8 mouse cellular contexts compared by ENCODE assay signal in the genomic region with DNA sequence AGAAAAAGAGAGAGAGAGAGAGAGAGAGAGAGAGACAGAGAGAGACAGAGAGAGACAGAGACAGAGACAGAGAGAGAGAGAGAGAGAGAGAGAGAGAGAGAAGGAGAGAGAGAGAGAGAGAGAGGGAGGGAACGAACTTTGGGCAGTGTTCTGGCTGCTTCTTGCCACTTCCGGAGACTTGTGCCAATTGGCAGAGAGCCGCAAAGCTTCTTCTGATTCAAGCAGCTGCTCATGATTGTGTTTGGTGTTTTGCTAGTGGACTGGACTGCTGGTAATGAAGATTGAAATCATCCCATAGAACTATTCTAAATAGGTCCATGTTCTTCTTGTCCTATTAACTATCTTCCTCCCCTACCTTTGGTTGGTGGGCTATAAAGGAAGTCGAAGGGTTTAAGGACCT.
DNase-seq lines count a peak whose midpoint lies in the region; ATAC-seq lines count a peak whose summit lies in the region.
"Not testable (repeated sequence)": the region's sequence is repeated elsewhere in the genome, so short reads cannot be mapped to it uniquely, and the experiment has no call there.

No protein-coding gene starts in this region.

- H3K4me1 ChIP-seq in lung, embryonic 15.5 days = not testable (repeated sequence)

- not testable (repeated sequence) for H3K4me2 ChIP-seq in lung, embryonic 15.5 days

- ATAC-seq in lung, embryonic 15.5 days (ENCODE audit: borderline replicate concordance, extremely low read depth, low FRiP score, low TSS enrichment) = not testable (repeated sequence)

- WGBS in lung, embryonic 15.5 days = 63% methylated on average over 4 of the region's 4 CpGs

- not testable (repeated sequence) for H3K9me3 ChIP-seq in lung, embryonic 15.5 days

- peak overlapping the region; percentile 42; the same call in 1 of the 2 replicates for H3K27ac ChIP-seq in lung, embryonic 15.5 days

- not testable (repeated sequence) for H3K9ac ChIP-seq in lung, embryonic 15.5 days

- DNase-seq in adrenal gland, postnatal 25 days = peak; percentile 14
- peak; percentile 13 for DNase-seq in fat pad, adult 2 months (ENCODE audit: extremely low read depth, low read depth, low spot score)
- peak; percentile 11 for DNase-seq in heart, adult 8-10 months (ENCODE audit: low spot score)
- peak; percentile 11 for DNase-seq in kidney, adult 18-20 months
- peak; percentile 9 for DNase-seq in layer of hippocampus, adult 9-11 months
- DNase-seq in lung, postnatal 4 days = peak; percentile 74 to 82
- peak; percentile 26 for DNase-seq in urinary bladder, postnatal 14 days (ENCODE audit: low spot score)

- H3K27me3 ChIP-seq in lung, embryonic 15.5 days = not testable (repeated sequence)

- H3K4me3 ChIP-seq in lung, embryonic 15.5 days = not testable (repeated sequence)

- not testable (repeated sequence) for H3K36me3 ChIP-seq in lung, embryonic 15.5 days

Comparison
In these comparisons a context has a peak if more than half of its experiments do, and no peak if none do; other contexts are left out.
1. DNase-seq: peak in every context shown above with its lines; median percentile 78 in lung, postnatal 4 days; 26 in urinary bladder, postnatal 14 days; 14 in adrenal gland, postnatal 25 days; 13 in fat pad, adult 2 months; 11 in heart, adult 8-10 months; 11 in kidney, adult 18-20 months; 9 in layer of hippocampus, adult 9-11 months.